ENCODE assay signal across 17 mouse cellular contexts in the genomic region with DNA sequence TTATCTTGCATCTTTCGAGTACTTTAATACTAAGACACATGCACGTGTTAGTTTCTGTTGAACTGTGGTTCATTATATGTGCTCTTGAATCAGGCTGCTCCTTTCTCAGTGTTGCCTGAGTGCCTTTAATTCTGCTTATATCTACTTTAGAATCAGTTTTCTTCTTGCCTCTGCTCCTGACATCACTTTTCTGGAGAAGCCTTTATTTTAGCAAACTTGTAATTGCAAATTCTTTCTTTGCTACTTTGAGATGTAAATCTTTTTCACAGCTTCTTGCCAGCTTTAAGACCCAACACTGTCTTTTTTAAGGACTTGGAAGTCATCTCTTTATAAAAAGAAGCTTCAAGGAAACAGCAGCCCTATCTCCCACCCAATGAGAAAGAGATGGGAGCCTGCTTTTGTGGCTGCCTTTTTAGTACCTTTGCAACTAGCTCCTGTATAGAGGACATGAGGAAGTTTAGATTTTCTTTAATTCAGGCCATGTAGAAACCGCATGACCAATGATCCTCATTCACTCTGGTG.
"Had no signal": no experiment of that assay in that cellular context is flagged by ENCODE, and none has a peak within 500 bp of the region (broad histone marks: within the 10 kb centered on the region; RNA-seq: fewer than 3 reads in every experiment).

No protein-coding gene starts in this region.

- H3K36me3 ChIP-seq: midbrain, embryonic 10.5 days; midbrain, embryonic 12.5 days; neural tube, embryonic 13.5 days; neural tube, embryonic 15.5 days; stomach, embryonic 15.5 days had no signal

- H3K4me2 ChIP-seq: lung, embryonic 14.5 days; midbrain, embryonic 12.5 days; neural tube, embryonic 13.5 days; neural tube, embryonic 15.5 days; stomach, embryonic 15.5 days had no signal

- H3K27me3 ChIP-seq: midbrain, embryonic 12.5 days; neural tube, embryonic 13.5 days; neural tube, embryonic 15.5 days; stomach, embryonic 15.5 days had no signal

- H3K4me3 ChIP-seq: midbrain, embryonic 10.5 days; midbrain, embryonic 12.5 days; myocyte; neural tube, embryonic 13.5 days; neural tube, embryonic 15.5 days; stomach, embryonic 15.5 days had no signal

- ATAC-seq: midbrain, embryonic 16.5 days had no signal

- H3K9me3 ChIP-seq: midbrain, embryonic 10.5 days; midbrain, embryonic 12.5 days; neural tube, embryonic 13.5 days; neural tube, embryonic 15.5 days; stomach, embryonic 15.5 days had no signal

- H3K9ac ChIP-seq: lung, embryonic 14.5 days; midbrain, embryonic 12.5 days; neural tube, embryonic 13.5 days; neural tube, embryonic 15.5 days; stomach, embryonic 15.5 days had no signal

- H3K4me1 ChIP-seq: midbrain, embryonic 10.5 days; midbrain, embryonic 12.5 days; neural tube, embryonic 13.5 days; neural tube, embryonic 15.5 days; stomach, embryonic 15.5 days had no signal

- H3K27ac ChIP-seq: midbrain, embryonic 10.5 days; midbrain, embryonic 12.5 days; neural tube, embryonic 13.5 days; neural tube, embryonic 15.5 days; stomach, embryonic 15.5 days; stomach, postnatal 0 days had no signal

- DNase-seq: lung, adult 18-20 months; lung, embryonic 14.5 days; lung, postnatal 10 days; lung, postnatal 4 days; midbrain, embryonic 14.5 days; right cerebral cortex, postnatal 14 days; thymus, adult 18-20 months; thymus, postnatal 14 days; thymus, postnatal 36 days had no signal
